Mouse (Mus musculus): ENCODE results near the gene Isg20l2.

DNA sequence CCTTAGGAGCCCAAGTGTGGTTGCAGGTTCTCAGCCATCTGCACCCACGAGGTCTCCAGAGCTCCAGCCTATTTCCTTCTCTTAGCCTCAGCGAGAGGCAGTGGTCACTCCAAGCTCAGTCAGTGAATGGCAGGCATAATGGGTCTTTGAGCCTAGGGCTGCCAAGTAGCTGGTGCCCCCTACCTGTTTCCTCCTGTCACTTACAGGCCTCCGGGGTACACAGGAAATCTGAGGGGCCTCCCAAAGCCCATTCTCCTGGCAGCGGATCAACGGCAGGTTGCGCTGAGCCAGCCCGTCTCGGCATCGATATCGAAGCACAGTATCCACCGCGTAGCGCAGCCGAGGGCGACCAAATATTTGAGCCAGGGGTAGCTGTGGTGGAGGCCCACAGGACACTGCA, 58.0 kb downstream of the Isg20l2 start:
- TF ChIP-seq POLR2A (IDR thresholded peaks at IDR 0.05; ENCODE audit: insufficient read length, low read depth): no peak
- no peak for TF ChIP-seq USF1 (IDR thresholded peaks at IDR 0.05; ENCODE audit: low read depth)
- no peak for TF ChIP-seq POLR2AphosphoS2 (IDR thresholded peaks at IDR 0.05; ENCODE audit: insufficient read length, low read depth)
